Mouse (Mus musculus) gastrocnemius, postnatal 10 days (tissue): ENCODE data around the gene Rab4b. TPM values are rescaled to one million over a fixed set of nuclear protein-coding genes. Genes with fewer than 3 reads are reported as not detected.

Experiments
- DNase-seq: peaks from one replicate; pipeline ENCODE4 v3.0.0; 2021; ENCODE audit warnings: mixed read lengths
- long read RNA-seq, 2 experiments: library from polyadenylated mRNA; stranded (forward); transcript quantifications; one replicate each; pipeline ENCODE4 v2.0.0; 2021
- total RNA-seq, 2 experiments: library from RNA; stranded (reverse); gene quantifications; 2 replicates each; pipeline ENCODE4 v1.2.3; 2021

Rab4b gene
- 10 to 100 TPM; 22.7 to 25.2 TPM for total RNA-seq
- long read RNA-seq, experiment 1, transcript Rab4b-201 (8 exons, 1,192 nt) = major isoform, 14 of 22 reads
- long read RNA-seq, experiment 1, partial matches to known transcripts = 0 of 22 reads
- long read RNA-seq, experiment 1, other reads (novel, unspliced or antisense) = 3 of 22 reads
- long read RNA-seq, experiment 2, transcript Rab4b-201 (8 exons, 1,192 nt) = major isoform, 20 of 22 reads
- long read RNA-seq, experiment 2, partial matches to known transcripts = 0 of 22 reads
- long read RNA-seq, experiment 2, other reads (novel, unspliced or antisense) = 1 of 22 reads

- peak; percentile 95 for DNase-seq
Measured at GRCm38 (mm10) chr7:27178324-27179216, at the start of gene Rab4b. TSS of gene Rab4b (minus strand) at chr7:27178896.

DNA sequence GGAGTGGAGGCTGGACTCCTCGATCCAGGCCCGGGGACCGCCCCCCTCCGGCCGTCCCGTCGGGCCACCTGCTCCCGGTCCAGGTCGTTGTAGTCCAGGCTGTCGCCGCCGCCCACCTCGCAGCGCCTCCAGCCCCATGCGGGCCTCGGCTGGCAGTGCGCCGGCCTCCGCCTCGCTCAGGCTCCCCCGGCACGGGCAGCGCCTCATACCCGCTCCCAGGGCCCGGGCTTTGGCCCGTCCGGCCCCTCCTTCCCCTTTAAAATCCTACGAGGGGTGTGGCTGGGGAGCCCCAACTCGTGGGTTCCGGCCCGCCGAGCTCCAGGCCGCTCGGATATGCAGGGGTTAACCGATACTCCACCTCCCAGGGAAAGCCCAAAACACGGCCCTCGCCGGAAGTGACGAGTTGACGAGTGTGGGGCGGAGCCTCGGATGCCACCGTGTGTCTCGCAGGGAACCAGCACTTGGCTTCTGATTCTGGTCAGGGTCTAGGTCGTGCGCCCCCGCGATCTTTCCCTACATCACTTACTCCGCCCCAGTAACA is 49.7 kb upstream of the Rab4b start, which contains the start of gene Itpkc:
Itpkc (minus strand) TSS at position 381 of the 541 bp plus-strand sequence.
- DNase-seq = peak; percentile 86

GRCm38 (mm10) chr7:27227676-27228075 is 49.0 kb upstream of the Rab4b start:
- no peak for DNase-seq

GRCm38 (mm10) chr7:27227276-27227675 is 48.6 kb upstream of the Rab4b start:
- no peak for DNase-seq

GRCm38 (mm10) chr7:27224877-27225575 is 46.3 kb upstream of the Rab4b start:
- peak; percentile 46 for DNase-seq

DNA sequence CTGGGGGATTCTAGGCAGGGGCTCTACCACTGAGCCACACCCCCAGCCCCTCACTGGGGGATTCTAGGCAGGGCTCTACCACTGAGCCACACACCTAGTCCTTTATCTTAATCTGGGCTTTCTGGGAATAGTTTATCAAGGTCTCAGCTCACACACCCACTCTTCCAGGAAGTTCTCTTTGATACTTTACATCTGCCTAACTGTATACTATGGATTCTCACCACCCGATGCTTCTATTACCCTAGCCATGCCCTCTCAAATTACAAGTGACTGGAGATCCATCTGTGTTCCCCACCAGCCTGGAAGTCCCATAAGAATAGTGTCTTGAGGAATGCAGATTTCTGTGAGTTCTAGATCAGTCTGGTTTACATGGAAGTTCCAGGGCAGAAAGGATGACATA is 43.8 kb upstream of the Rab4b start:
- DNase-seq = no peak

DNA sequence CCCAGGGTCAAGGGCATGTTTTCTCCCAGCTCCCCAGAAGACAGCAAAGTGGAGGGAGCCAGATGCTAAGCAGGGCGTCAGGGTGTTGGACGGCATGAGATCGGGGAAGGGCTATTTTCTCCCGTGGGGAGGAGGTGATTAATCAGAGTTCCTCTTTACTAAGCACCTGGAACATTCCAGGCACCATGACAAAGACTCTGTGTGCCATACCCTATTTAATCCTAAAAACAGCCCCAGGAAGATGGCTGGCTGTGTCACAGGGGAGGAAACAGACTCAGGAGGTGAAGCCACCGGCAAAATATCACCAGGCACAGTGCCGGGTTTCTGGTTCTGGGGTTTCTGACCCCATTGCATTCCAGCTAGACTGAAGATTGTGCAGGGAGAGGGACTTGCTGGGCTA is 43.2 kb upstream of the Rab4b start:
- DNase-seq = no peak

DNA sequence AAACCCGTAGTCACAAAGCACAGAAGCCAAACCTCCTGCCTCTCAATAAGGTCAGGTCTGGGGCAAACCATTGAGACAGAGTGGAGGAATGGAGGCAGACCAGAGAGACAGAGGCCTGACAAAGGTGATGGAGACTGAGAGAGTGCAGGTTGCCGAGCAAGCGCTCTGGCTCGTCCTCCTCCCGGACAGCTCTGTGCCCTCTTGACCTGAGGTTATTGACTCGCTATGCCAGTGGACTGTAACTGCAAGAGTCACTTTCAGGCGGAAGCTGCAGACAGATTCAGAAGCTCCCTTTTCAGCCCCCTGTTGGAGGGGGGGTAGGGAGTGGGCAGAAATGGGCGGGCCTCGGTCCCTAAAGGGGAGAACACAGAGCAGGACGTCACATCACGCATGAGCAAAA is 41.2 kb upstream of the Rab4b start:
- no peak for DNase-seq

GRCm38 (mm10) chr7:27218586-27218985 is 39.9 kb upstream of the Rab4b start:
- no peak for DNase-seq

DNA sequence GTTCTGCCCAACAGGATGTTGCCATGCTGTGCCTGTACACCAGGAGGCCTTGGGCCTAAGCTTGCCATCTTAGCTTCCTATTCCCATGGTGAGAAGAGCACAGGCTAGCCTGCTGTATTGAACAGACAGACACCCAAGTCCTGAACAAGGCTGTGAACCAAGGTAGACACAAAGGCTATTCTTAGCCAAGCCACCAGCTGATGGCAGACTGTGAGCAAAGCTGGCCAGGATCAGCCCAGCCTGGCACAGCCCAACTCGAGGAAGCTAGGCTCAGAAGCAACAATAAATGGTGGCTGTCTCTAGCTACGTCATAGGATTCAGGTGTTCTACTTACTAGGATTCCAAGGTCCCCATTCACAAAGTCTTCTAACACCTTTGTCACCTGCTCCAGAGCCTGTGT is 33.9 kb upstream of the Rab4b start:
- no peak for DNase-seq

DNA sequence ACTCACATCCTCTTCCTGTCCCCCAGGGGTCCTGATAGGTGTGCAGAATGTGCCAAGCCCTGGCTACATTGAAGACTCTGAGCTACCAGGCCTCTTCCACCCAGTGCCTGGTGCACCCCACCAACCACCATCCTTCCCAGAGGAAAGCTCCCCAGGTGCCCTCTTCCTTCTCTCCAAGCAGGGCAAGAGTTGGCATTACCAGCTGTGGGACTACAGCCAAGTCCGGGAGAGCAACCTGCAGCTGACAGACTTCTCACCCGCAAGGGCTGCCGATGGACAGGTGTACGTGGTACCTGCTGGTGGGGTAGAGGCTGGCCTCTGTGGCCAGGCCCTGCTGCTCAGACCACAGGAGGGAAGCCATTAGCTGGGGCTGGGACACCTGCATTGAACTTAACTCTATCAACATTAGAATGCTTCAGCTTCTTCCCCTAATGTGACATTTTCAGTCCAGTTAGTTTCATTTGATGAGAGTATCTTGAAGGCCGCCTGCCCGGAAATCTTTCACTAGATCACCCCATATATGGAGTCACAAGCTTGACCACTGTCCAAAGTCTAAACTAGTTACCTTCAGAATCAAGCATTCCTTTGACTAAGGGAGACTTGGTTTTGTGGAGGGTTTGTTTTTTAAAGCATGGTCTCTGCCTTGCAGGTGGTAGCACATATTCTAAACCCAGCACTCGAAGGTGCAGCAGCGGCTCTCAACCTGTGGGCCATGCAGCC is 25.2 kb upstream of the Rab4b start:
- DNase-seq = no peak

GRCm38 (mm10) chr7:27198779-27199178 is 20.1 kb upstream of the Rab4b start:
- DNase-seq = no peak

GRCm38 (mm10) chr7:27198355-27198754 is 19.7 kb upstream of the Rab4b start:
- no peak for DNase-seq

DNA sequence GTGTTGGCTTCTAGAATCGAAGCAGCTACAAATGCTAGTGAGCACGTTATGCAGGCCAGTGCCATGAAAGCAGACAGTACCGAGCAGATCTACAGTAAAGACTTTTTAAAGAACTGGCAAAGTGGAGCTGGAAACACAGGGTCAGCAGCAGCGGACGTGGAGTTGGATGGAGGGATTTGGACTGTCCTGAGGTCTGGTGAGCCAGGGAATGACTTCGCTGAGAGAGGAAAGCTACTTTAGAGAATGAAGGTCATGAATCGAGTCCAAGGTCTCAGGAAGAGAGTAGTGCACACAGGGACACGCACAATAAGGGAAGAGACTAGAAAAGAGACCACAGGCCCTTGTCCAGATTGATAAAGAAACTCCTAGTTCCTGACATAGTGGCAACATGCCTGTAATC is 18.9 kb upstream of the Rab4b start:
- DNase-seq = no peak

- no peak for DNase-seq
Measured at GRCm38 (mm10) chr7:27197136-27197535, 18.4 kb upstream of the Rab4b start.

- peak; percentile 89 for DNase-seq
Measured at GRCm38 (mm10) chr7:27195681-27196611, 17.2 kb upstream of the Rab4b start, which contains the start of the genes BC024978 and Snrpa. TSS of gene BC024978 (plus strand) at chr7:27195781. TSS of gene Snrpa (minus strand) at chr7:27196271.

DNA sequence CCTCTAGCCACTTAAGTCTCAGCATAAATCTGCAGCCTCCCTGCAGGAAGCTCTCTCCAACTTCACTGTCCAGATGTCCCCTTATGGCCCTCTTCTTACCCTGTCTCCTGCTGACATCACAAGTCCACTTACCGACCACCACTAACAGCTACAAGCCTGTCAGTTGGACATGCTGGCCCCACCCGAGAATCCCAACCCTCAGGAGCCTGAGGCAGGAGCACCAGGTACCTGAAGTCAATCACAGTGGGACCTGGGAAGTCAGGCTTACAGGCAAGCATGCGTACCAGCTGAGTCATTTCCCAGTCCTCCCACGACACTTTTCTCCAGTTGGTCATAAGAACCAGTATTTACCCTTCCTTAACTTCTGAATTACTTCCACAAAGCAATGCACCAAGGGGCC is 15.0 kb upstream of the Rab4b start:
- DNase-seq = no peak

GRCm38 (mm10) chr7:27192434-27192833 is 13.7 kb upstream of the Rab4b start:
- DNase-seq = no peak

DNA sequence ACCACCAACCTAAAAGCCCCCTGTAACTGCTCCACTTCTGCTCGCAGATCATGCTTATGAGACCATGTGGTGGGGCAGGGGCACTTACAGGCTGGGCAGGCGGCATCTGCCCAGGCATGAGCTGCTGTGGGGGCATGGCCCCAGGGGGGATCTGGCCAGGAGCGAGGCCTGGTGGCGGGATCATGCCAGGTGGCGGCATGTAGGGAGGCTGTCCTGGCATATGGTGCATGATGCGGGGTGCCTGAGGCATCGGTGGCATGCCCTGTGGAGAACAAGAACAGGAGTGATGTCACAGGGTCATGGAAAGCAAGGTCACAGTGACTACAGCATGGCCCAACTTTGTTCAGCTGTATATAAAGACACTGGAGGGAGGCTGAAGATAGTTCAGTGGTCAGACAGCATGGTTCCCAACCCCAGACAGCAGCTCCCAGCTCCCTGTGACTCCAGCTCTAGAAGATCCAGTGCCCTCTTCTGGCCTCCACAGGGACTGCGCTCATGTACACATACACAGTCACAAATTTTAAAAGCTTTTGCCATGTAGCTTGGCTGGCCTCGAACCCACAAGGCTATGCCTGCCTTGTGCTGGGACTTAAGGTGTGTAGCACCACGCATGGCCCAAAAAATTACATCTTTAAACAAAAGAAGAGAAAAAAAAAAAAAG is 10.7 kb upstream of the Rab4b start:
- DNase-seq = no peak

GRCm38 (mm10) chr7:27185986-27186385 is 7.3 kb upstream of the Rab4b start:
- no peak for DNase-seq
